In genomic region chr13:49461458-49462132, GRCm38 (mm10) we compare ENCODE assay signal across 12 mouse cellular contexts. TPM values are rescaled to one million over a fixed set of nuclear protein-coding genes. Genes with fewer than 3 reads are reported as not detected.
DNase-seq lines count a peak whose midpoint lies in the region; ATAC-seq and TF ChIP-seq lines count a peak whose summit lies in the region.
"Had no signal": no experiment of that assay in that cellular context is flagged by ENCODE, and none has a peak within 500 bp of the region (broad histone marks: within the 10 kb centered on the region; RNA-seq: fewer than 3 reads in every experiment).

No protein-coding gene starts in this region.

- H3K4me1 ChIP-seq in kidney, postnatal 0 days (replicated peaks; ENCODE audit: insufficient read depth, low read length), result no peaks in the 10 kb centered on the region
- H3K4me1 ChIP-seq in olfactory bulb, adult 2 months (ENCODE audit: control insufficient read depth, insufficient read depth, low read length), result no peaks in the 10 kb centered on the region
- no peaks in the 10 kb centered on the region for H3K4me1 ChIP-seq in forebrain, postnatal 0 days (ENCODE audit: insufficient read depth)
- H3K4me1 ChIP-seq: forebrain, embryonic 13.5 days; hindbrain, embryonic 13.5 days had no signal

- H3K36me3 ChIP-seq in kidney, postnatal 0 days (ENCODE audit: insufficient read depth, low read length), result peaks cover 31% of the 10 kb centered on the region
- H3K36me3 ChIP-seq in forebrain, postnatal 0 days (ENCODE audit: insufficient read depth), result peaks cover 62% of the 10 kb centered on the region

- DNase-seq in adrenal gland, adult (ENCODE audit: inconsistent age in 2 of 2, low spot score in 1 of 2), result peak; percentile 48 to 90
- DNase-seq in adrenal gland, postnatal 4 days (ENCODE audit: low spot score in 2 of 2), result no peak
- DNase-seq in layer of hippocampus, adult 2 months (ENCODE audit: low spot score in 2 of 2), result no peak
- no peak for DNase-seq in layer of hippocampus, adult 18-20 months (ENCODE audit: low spot score in 2 of 2)
- peak; percentile 18 for DNase-seq in kidney, postnatal 0 days (ENCODE audit: low spot score)
- no peak for DNase-seq in forebrain, postnatal 0 days
- DNase-seq in embryo, embryonic 11 days, result no peak
- DNase-seq: right cerebral cortex, postnatal 25 days had no signal

- H3K27me3 ChIP-seq in kidney, postnatal 0 days (ENCODE audit: insufficient read depth, low read length), result no peaks in the 10 kb centered on the region
- no peaks in the 10 kb centered on the region for H3K27me3 ChIP-seq in forebrain, postnatal 0 days (ENCODE audit: insufficient read depth, low read length)
- H3K27me3 ChIP-seq: forebrain, embryonic 13.5 days; hindbrain, embryonic 13.5 days had no signal

- no peak overlapping the region for H3K4me2 ChIP-seq in kidney, postnatal 0 days (ENCODE audit: low read length)
- H3K4me2 ChIP-seq in forebrain, postnatal 0 days (ENCODE audit: low read depth), result no peak overlapping the region
- H3K4me2 ChIP-seq: forebrain, embryonic 13.5 days; hindbrain, embryonic 13.5 days; liver, embryonic 11.5 days had no signal

- H3K9me3 ChIP-seq in kidney, postnatal 0 days (replicated peaks; ENCODE audit: low read length), result no peaks in the 10 kb centered on the region
- no peaks in the 10 kb centered on the region for H3K9me3 ChIP-seq in forebrain, postnatal 0 days (ENCODE audit: low read length)
- H3K9me3 ChIP-seq: forebrain, embryonic 13.5 days; hindbrain, embryonic 13.5 days had no signal

- peak overlapping the region; percentile 91 for H3K27ac ChIP-seq in layer of hippocampus, adult 2 months
- peak overlapping the region; percentile 75; the same call in 1 of the 2 replicates for H3K27ac ChIP-seq in kidney, postnatal 0 days
- peak overlapping the region; percentile 39; the same call in 1 of the 2 replicates for H3K27ac ChIP-seq in olfactory bulb, adult 2 months (ENCODE audit: insufficient read depth, low read depth, low read length)
- H3K27ac ChIP-seq in forebrain, postnatal 0 days (ENCODE audit: low read depth, low read length), result no peak overlapping the region
- H3K27ac ChIP-seq: forebrain, embryonic 13.5 days; hindbrain, embryonic 13.5 days had no signal

- TF ChIP-seq POLR2A in olfactory bulb, adult 2 months (IDR thresholded peaks at IDR 0.05; ENCODE audit: insufficient read depth, low read depth, low read length), result no peak

- no peak overlapping the region for H3K9ac ChIP-seq in kidney, postnatal 0 days (ENCODE audit: low read depth, low read length)
- no peak overlapping the region for H3K9ac ChIP-seq in forebrain, postnatal 0 days
- H3K9ac ChIP-seq: forebrain, embryonic 13.5 days; hindbrain, embryonic 13.5 days had no signal

- peak; percentile 84 for ATAC-seq in kidney, postnatal 0 days (replicated peaks; ENCODE audit: low FRiP score, low read depth)
- no peak for ATAC-seq in forebrain, postnatal 0 days
- ATAC-seq: forebrain, embryonic 13.5 days had no signal

- 84% methylated on average over 15 of the region's 15 CpGs for WGBS in kidney, postnatal 0 days
- WGBS in olfactory bulb, adult 2 months, result 83% methylated on average over 15 of the region's 15 CpGs
- 87% methylated on average over 15 of the region's 15 CpGs for WGBS in forebrain, postnatal 0 days

- no peak for TF ChIP-seq CTCF in layer of hippocampus, adult 2 months (conservative IDR thresholded peaks at IDR 0.05)
- TF ChIP-seq CTCF in kidney, postnatal 0 days (IDR thresholded peaks at IDR 0.05; ENCODE audit: low read depth), result no peak
- no peak for TF ChIP-seq CTCF in olfactory bulb, adult 2 months (IDR thresholded peaks at IDR 0.05; ENCODE audit: insufficient read depth, low read depth, low read length)
- TF ChIP-seq CTCF in forebrain, postnatal 0 days (IDR thresholded peaks at IDR 0.05; ENCODE audit: low read depth), result no peak

- H3K4me3 ChIP-seq in layer of hippocampus, adult 2 months, result no peak overlapping the region
- no peak overlapping the region for H3K4me3 ChIP-seq in kidney, postnatal 0 days (replicated peaks; ENCODE audit: low read depth, low read length)
- H3K4me3 ChIP-seq in olfactory bulb, adult 2 months (ENCODE audit: insufficient read depth, low read depth, low read length), result no peak overlapping the region
- H3K4me3 ChIP-seq in forebrain, postnatal 0 days (ENCODE audit: low read depth, low read length), result no peak overlapping the region
- H3K4me3 ChIP-seq: forebrain, embryonic 13.5 days; hindbrain, embryonic 13.5 days had no signal

RNA-seq across cellular contexts. Expression of gene Tes3-ps, which starts 31.5 kb away (rescaled TPM):
- total RNA-seq in adrenal gland, postnatal 4 days (2021), result 1 to 10 TPM; 1.1 to 1.9 TPM
- 1 to 10 TPM in 1 of 2 experiments, under 1 TPM in 1; 0.79 to 1.7 TPM for total RNA-seq in layer of hippocampus, adult 2 months (2021)
- 1 to 10 TPM; 1.4 to 1.5 TPM for total RNA-seq in layer of hippocampus, adult 18-20 months (2021)
- polyA plus RNA-seq in kidney, postnatal 0 days (2015; fragmentation: Nextera tagmentation; extraction: Ambion mirVana), result 0.54 and 0.66 TPM in 2 replicates
- not detected in 2 replicates for polyA plus RNA-seq in olfactory bulb, adult 2 months (2012; ENCODE audit: insufficient read depth, insufficient read length, low replicate concordance, missing spikeins)
- total RNA-seq in forebrain, postnatal 0 days (2014; rRNA removed), result 0.31 and 0.67 TPM in 2 replicates
- 0.49 and 0.56 TPM in 2 replicates for polyA plus RNA-seq in forebrain, postnatal 0 days (2015; fragmentation: Nextera tagmentation; extraction: Ambion mirVana)

RNA-seq across cellular contexts. Expression of gene Ippk, which starts 40.5 kb away (rescaled TPM):
- total RNA-seq in adrenal gland, postnatal 4 days (2021), result 10 to 100 TPM; 17.9 to 18.3 TPM
- 10 to 100 TPM; 33.1 to 41.0 TPM for total RNA-seq in layer of hippocampus, adult 2 months (2021)
- 10 to 100 TPM; 33.5 to 37.1 TPM for total RNA-seq in layer of hippocampus, adult 18-20 months (2021)
- polyA plus RNA-seq in kidney, postnatal 0 days (2015; fragmentation: Nextera tagmentation; extraction: Ambion mirVana), result 13.5 and 14.3 TPM in 2 replicates
- polyA plus RNA-seq in olfactory bulb, adult 2 months (2012; ENCODE audit: insufficient read depth, insufficient read length, low replicate concordance, missing spikeins), result not detected in 2 replicates
- 15.0 and 15.9 TPM in 2 replicates for total RNA-seq in forebrain, postnatal 0 days (2014; rRNA removed)
- polyA plus RNA-seq in forebrain, postnatal 0 days (2015; fragmentation: Nextera tagmentation; extraction: Ambion mirVana), result 11.0 and 11.7 TPM in 2 replicates

RNA-seq across cellular contexts. Expression of gene Ecm2, which starts 43.0 kb away (rescaled TPM):
- 1 to 10 TPM; 6.1 to 6.3 TPM for total RNA-seq in adrenal gland, postnatal 4 days (2021)
- total RNA-seq in layer of hippocampus, adult 2 months (2021), result 1 to 10 TPM; 6.5 to 8.1 TPM
- 1 to 10 TPM; 6.5 to 8.0 TPM for total RNA-seq in layer of hippocampus, adult 18-20 months (2021)
- polyA plus RNA-seq in kidney, postnatal 0 days (2015; fragmentation: Nextera tagmentation; extraction: Ambion mirVana), result 2.5 TPM in 2 replicates
- polyA plus RNA-seq in olfactory bulb, adult 2 months (2012; ENCODE audit: insufficient read depth, insufficient read length, low replicate concordance, missing spikeins), result not detected in 2 replicates
- 2.0 TPM in 2 replicates for total RNA-seq in forebrain, postnatal 0 days (2014; rRNA removed)
- 1.0 and 1.8 TPM in 2 replicates for polyA plus RNA-seq in forebrain, postnatal 0 days (2015; fragmentation: Nextera tagmentation; extraction: Ambion mirVana)

Comparison
In these comparisons a context has a peak if more than half of its experiments do, and no peak if none do; other contexts are left out.
1. DNase-seq: peak in adrenal gland, adult (2 of 2) and kidney, postnatal 0 days (single experiment); none in adrenal gland, postnatal 4 days (0 of 2), layer of hippocampus, adult 2 months (0 of 2), layer of hippocampus, adult 18-20 months (0 of 2), forebrain, postnatal 0 days (single experiment) and embryo, embryonic 11 days (single experiment).